Mouse (Mus musculus) MEL (cell line): ENCODE data around the gene Prkcg. TPM values are rescaled to one million over a fixed set of nuclear protein-coding genes. Genes with fewer than 3 reads are reported as not detected.

ENCODE experiments used
- DNase-seq: peaks from one replicate; pipeline ENCODE4 v3.0.0; 2011; ENCODE audit warnings: low read depth, low spot score
- H3K27ac ChIP-seq: 2 replicates; pipeline ENCODE4 v1.5.1; 2012; ENCODE audit warnings: low read depth, mild to moderate bottlenecking, control low read depth, low read length, moderate library complexity; ENCODE audit not compliant: control insufficient read depth
- H3K27me3 ChIP-seq, 2 experiments: fragments of 150-350 bp in 1 of 2; sonication (generic) in 1 of 2; 2 replicates each; pipeline ENCODE4 v1.6.1; 2012; ENCODE audit warnings: low read length in 2 of 2, mild to moderate bottlenecking in 2 of 2, improper control_type of control experiment in 1 of 2, moderate library complexity in 1 of 2; ENCODE audit not compliant: insufficient read depth in 2 of 2, control insufficient read depth in 1 of 2
- H3K36me3 ChIP-seq, 2 experiments: 2 replicates each; pipeline ENCODE4 v1.6.1; 2012 to 2014; ENCODE audit warnings: low read length in 2 of 2, improper control_type of control experiment in 1 of 2, inconsistent platforms in 1 of 2, mild to moderate bottlenecking in 1 of 2; ENCODE audit not compliant: insufficient read depth in 2 of 2, control insufficient read depth in 1 of 2
- H3K4me1 ChIP-seq, 2 experiments: fragments of 150-350 bp in 1 of 2; sonication (generic) in 1 of 2; 2 replicates each; pipeline ENCODE4 v1.6.1; 2012; ENCODE audit warnings: low read length in 2 of 2, improper control_type of control experiment in 1 of 2, mild to moderate bottlenecking in 1 of 2; ENCODE audit not compliant: insufficient read depth in 2 of 2, control insufficient read depth in 1 of 2
- H3K4me3 ChIP-seq, 2 experiments: fragments of 150-350 bp in 1 of 2; sonication (generic) in 1 of 2; 2 replicates each; pipeline ENCODE4 v1.5.1; 2012; ENCODE audit warnings: low read depth in 2 of 2, low read length in 2 of 2, mild to moderate bottlenecking in 2 of 2, moderate library complexity in 2 of 2, control low read depth in 1 of 2, improper control_type of control experiment in 1 of 2; ENCODE audit not compliant: control insufficient read depth in 1 of 2, insufficient read depth in 1 of 2
- H3K79me2 ChIP-seq: 2 replicates; pipeline ENCODE4 v1.6.1; 2012; ENCODE audit warnings: mild to moderate bottlenecking, low read length, moderate library complexity; ENCODE audit not compliant: control insufficient read depth, poor library complexity, insufficient read depth
- H3K9ac ChIP-seq: 2 replicates; pipeline ENCODE4 v1.6.1; 2012; ENCODE audit warnings: low read depth, mild to moderate bottlenecking, control low read depth, low read length, moderate library complexity; ENCODE audit not compliant: control insufficient read depth, poor library complexity, severe bottlenecking
- H3K9me3 ChIP-seq: fragments of 150-350 bp; sonication (generic); replicated peaks from 2 replicates; pipeline ENCODE4 v1.6.1; 2012; ENCODE audit warnings: mild to moderate bottlenecking, low read length, improper control_type of control experiment, moderate library complexity; ENCODE audit not compliant: insufficient read depth
- BHLHE40 ChIP-seq: IDR thresholded peaks from 2 replicates; pipeline ENCODE4 v1.6.1; 2012; ENCODE audit warnings: low read depth, mild to moderate bottlenecking, inconsistent platforms, low read length, improper control_type of control experiment, borderline replicate concordance
- CHD2 ChIP-seq: IDR thresholded peaks from 2 replicates; pipeline ENCODE4 v1.6.1; 2011; ENCODE audit warnings: low read length, improper control_type of control experiment
- CTCF ChIP-seq, 3 experiments: IDR thresholded peaks in 2 of 3; conservative IDR thresholded peaks in 1 of 3; 2 replicates each; pipeline ENCODE4 v1.5.1; 2011 to 2012; ENCODE audit warnings: low read length in 3 of 3, low read depth in 2 of 3, mild to moderate bottlenecking in 2 of 3, improper control_type of control experiment in 1 of 3, inconsistent platforms in 1 of 3, mixed read lengths in 1 of 3, moderate library complexity in 1 of 3; ENCODE audit not compliant: control insufficient read depth in 1 of 3, insufficient read depth in 1 of 3, poor library complexity in 1 of 3, severe bottlenecking in 1 of 3
- E2F4 ChIP-seq: IDR thresholded peaks from 2 replicates; pipeline ENCODE4 v1.6.1; 2011; ENCODE audit warnings: low read depth, low read length, improper control_type of control experiment, borderline replicate concordance
- ELF1 ChIP-seq: IDR thresholded peaks from 2 replicates; pipeline ENCODE4 v1.6.1; 2014; ENCODE audit warnings: low read depth, mild to moderate bottlenecking, inconsistent platforms, low read length, improper control_type of control experiment, moderate library complexity
- EP300 ChIP-seq, 2 experiments: IDR thresholded peaks; 2 replicates each; pipeline ENCODE4 v1.6.1; 2011; ENCODE audit warnings: improper control_type of control experiment in 2 of 2, low read length in 2 of 2, low read depth in 1 of 2, mild to moderate bottlenecking in 1 of 2
- ETS1 ChIP-seq: IDR thresholded peaks from 2 replicates; pipeline ENCODE4 v1.6.1; 2012; ENCODE audit warnings: low read depth, mild to moderate bottlenecking, inconsistent platforms, low read length, improper control_type of control experiment, moderate library complexity
- GABPA ChIP-seq: IDR thresholded peaks from 2 replicates; pipeline ENCODE4 v1.6.1; 2012; ENCODE audit warnings: low read depth, mild to moderate bottlenecking, inconsistent platforms, low read length, improper control_type of control experiment, moderate library complexity
- GATA1 ChIP-seq: IDR thresholded peaks from 2 replicates; pipeline ENCODE4 v1.6.1; 2011; ENCODE audit warnings: low read depth, low read length, improper control_type of control experiment
- HCFC1 ChIP-seq: IDR thresholded peaks from 2 replicates; pipeline ENCODE4 v1.6.1; 2012; ENCODE audit warnings: low read depth, mild to moderate bottlenecking, inconsistent platforms, low read length, improper control_type of control experiment, moderate library complexity
- JUND ChIP-seq: IDR thresholded peaks from 2 replicates; pipeline ENCODE4 v1.6.1; 2011; ENCODE audit warnings: low read depth, mild to moderate bottlenecking, improper control_type of control experiment, low read length
- KAT2A ChIP-seq: conservative IDR thresholded peaks from 2 replicates; pipeline ENCODE4 v1.6.1; 2012; ENCODE audit warnings: low read depth, low read length, improper control_type of control experiment, inconsistent platforms
- MAFK ChIP-seq: IDR thresholded peaks from 2 replicates; pipeline ENCODE4 v1.6.1; 2011; ENCODE audit warnings: low read depth, mild to moderate bottlenecking, low read length, improper control_type of control experiment, borderline replicate concordance
- MYB ChIP-seq: IDR thresholded peaks from 2 replicates; pipeline ENCODE4 v1.6.1; 2011; ENCODE audit warnings: mild to moderate bottlenecking, low read depth, low read length, improper control_type of control experiment
- NELFE ChIP-seq: IDR thresholded peaks from 2 replicates; pipeline ENCODE4 v1.6.1; 2011; ENCODE audit warnings: low read depth, low read length, improper control_type of control experiment
- NRF1 ChIP-seq: IDR thresholded peaks from 2 replicates; pipeline ENCODE4 v1.6.1; 2014; ENCODE audit warnings: low read depth, mild to moderate bottlenecking, inconsistent platforms, low read length, improper control_type of control experiment, moderate library complexity; ENCODE audit not compliant: poor library complexity, insufficient read depth, severe bottlenecking
- POLR2A ChIP-seq, 2 experiments: IDR thresholded peaks; 2 replicates each; pipeline ENCODE4 v1.6.1; 2011 to 2012; ENCODE audit warnings: low read length in 2 of 2, mild to moderate bottlenecking in 2 of 2, control low read depth in 1 of 2, improper control_type of control experiment in 1 of 2, low read depth in 1 of 2, moderate library complexity in 1 of 2; ENCODE audit not compliant: control insufficient read depth in 1 of 2, insufficient read depth in 1 of 2, poor library complexity in 1 of 2
- POLR2AphosphoS5 ChIP-seq: IDR thresholded peaks from 2 replicates; pipeline ENCODE4 v1.6.1; 2012; ENCODE audit warnings: low read depth, borderline replicate concordance, mild to moderate bottlenecking, inconsistent platforms, low read length, moderate library complexity, mixed read lengths
- SIN3A ChIP-seq: IDR thresholded peaks from 2 replicates; pipeline ENCODE4 v1.6.1; 2012; ENCODE audit warnings: low read length, improper control_type of control experiment, inconsistent platforms
- TCF12 ChIP-seq: IDR thresholded peaks from 2 replicates; pipeline ENCODE4 v1.6.1; 2014; ENCODE audit warnings: low read depth, mild to moderate bottlenecking, inconsistent platforms, low read length, improper control_type of control experiment, moderate library complexity
- USF1 ChIP-seq: IDR thresholded peaks from 2 replicates; pipeline ENCODE4 v1.6.1; 2014; ENCODE audit warnings: low read depth, mild to moderate bottlenecking, inconsistent platforms, low read length, improper control_type of control experiment, moderate library complexity
- ZC3H11A ChIP-seq: IDR thresholded peaks from 2 replicates; pipeline ENCODE4 v1.6.1; 2012; ENCODE audit warnings: low read depth, mild to moderate bottlenecking, inconsistent platforms, low read length, improper control_type of control experiment
- ZKSCAN1 ChIP-seq: IDR thresholded peaks from 2 replicates; pipeline ENCODE4 v1.6.1; 2012; ENCODE audit warnings: low read depth, mild to moderate bottlenecking, inconsistent platforms, low read length, improper control_type of control experiment, moderate library complexity
- ZMIZ1 ChIP-seq: IDR thresholded peaks from 2 replicates; pipeline ENCODE4 v1.6.1; 2012; ENCODE audit warnings: low read depth, mild to moderate bottlenecking, inconsistent platforms, low read length, improper control_type of control experiment, moderate library complexity
- ZNF384 ChIP-seq: IDR thresholded peaks from 2 replicates; pipeline ENCODE4 v1.6.1; 2012; ENCODE audit warnings: low read depth, mild to moderate bottlenecking, inconsistent platforms, low read length, improper control_type of control experiment
- polyA plus RNA-seq, 2 experiments: library from polyadenylated mRNA; stranded (reverse) in 1 of 2; unstranded in 1 of 2; fragments of >175 nt in 1 of 2; fragments of >200 nt in 1 of 2; gene quantifications; 2 replicates each; pipeline versions ENCODE4 v1.2.1 to v1.2.4; 2012; ENCODE audit warnings: low replicate concordance in 2 of 2, low read depth in 1 of 2; ENCODE audit not compliant: insufficient read length in 2 of 2, insufficient read depth in 1 of 2, missing spikeins in 1 of 2
- total RNA-seq: library from RNA; depleted of rRNA; stranded (reverse); fragments of 300-350 nt; gene quantifications from 2 replicates; pipeline ENCODE4 v1.2.3, GENCODE M21; 2012

The Prkcg gene
- total and polyA plus RNA-seq, 3 experiments = 0.10 TPM; not detected in 2

DNA sequence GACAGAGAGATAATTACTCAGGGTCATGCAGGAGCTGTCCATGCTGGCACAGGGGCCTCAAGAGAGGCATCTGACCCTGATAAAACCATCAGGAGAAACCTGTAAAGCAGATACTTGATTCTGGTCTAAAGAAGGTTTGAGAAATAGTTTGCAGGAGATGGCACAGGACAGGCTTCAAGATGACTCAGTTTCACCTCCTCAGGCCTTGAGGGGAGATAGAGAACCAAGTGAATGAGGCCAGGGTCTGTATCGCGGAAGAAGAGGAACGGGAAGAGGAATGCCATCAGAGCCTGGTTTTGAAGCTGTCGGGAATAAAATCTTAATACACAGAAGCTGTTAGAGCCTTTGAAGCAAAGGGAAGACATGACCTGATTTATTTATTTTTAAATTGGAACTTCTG, 28.7 kb downstream of the Prkcg start:
- no peaks in the 10 kb centered on the region for H3K79me2 ChIP-seq
- H3K4me1 ChIP-seq = no peaks in the 10 kb centered on the region
- H3K9me3 ChIP-seq = no peaks in the 10 kb centered on the region
- no peak overlapping the region for H3K4me3 ChIP-seq
- no peak for DNase-seq
- H3K27ac ChIP-seq = no peak overlapping the region
- no peak overlapping the region for H3K9ac ChIP-seq
- H3K36me3 ChIP-seq = no peaks in the 10 kb centered on the region
- peaks cover 0 to 2% of the 10 kb centered on the region in 2 experiments; a peak in 2 of 4 replicates for H3K27me3 ChIP-seq
- TF ChIP-seq ELF1 = no peak
- TF ChIP-seq EP300 (IDR thresholded peaks at IDR 0.05; ENCODE audit: low read depth in 1 of 2, low read length in 2 of 2) = no peak
- TF ChIP-seq ZC3H11A = no peak
- no peak for TF ChIP-seq MAFK
- no peak for TF ChIP-seq GABPA
- TF ChIP-seq POLR2AphosphoS5 = no peak
- no peak for TF ChIP-seq ZKSCAN1
- no peak for TF ChIP-seq USF1
- no peak for TF ChIP-seq ETS1
- no peak for TF ChIP-seq JUND
- no peak for TF ChIP-seq POLR2A (IDR thresholded peaks at IDR 0.05; ENCODE audit: control insufficient read depth in 1 of 2, insufficient read depth in 1 of 2, low read depth in 1 of 2, low read length in 2 of 2, poor library complexity in 1 of 2)
- no peak for TF ChIP-seq MYB
- no peak for TF ChIP-seq ZMIZ1

DNA sequence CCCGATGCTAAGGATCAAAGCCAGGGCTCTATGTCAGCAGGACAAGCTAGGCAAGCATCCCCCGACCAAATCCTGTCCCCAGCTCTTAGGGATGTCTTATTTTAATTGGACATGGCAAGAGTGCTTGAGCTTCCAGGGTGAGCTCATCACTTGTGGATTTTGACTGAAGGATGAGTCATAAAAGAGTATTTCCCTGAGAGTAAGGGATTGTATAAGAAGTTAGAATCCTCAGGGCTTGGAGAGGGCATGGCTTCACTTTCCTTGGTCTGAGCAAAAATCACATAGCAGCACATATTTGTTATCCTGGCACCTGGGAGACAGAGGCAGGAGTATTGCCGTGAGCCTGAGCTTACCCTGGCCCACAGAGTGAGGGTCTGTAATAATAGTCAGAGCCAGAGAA, 31.9 kb downstream of the Prkcg start:
- H3K79me2 ChIP-seq = no peaks in the 10 kb centered on the region

GRCm38 (mm10) chr7:3323826-3324225, 34.8 kb downstream of the Prkcg start:
- H3K9me3 ChIP-seq = no peaks in the 10 kb centered on the region
- TF ChIP-seq ZNF384 (no peak), E2F4 (no peak), KAT2A (no peak), TCF12 (no peak), POLR2A (IDR thresholded peaks at IDR 0.05; ENCODE audit: control insufficient read depth in 1 of 2, insufficient read depth in 1 of 2, low read depth in 1 of 2, low read length in 2 of 2, poor library complexity in 1 of 2) (no peak), HCFC1 (no peak), CTCF (IDR thresholded peaks at IDR 0.05 in 2 of 3, conservative IDR thresholded peaks at IDR 0.05 in 1 of 3; ENCODE audit: control insufficient read depth in 1 of 3, insufficient read depth in 1 of 3, low read depth in 2 of 3, low read length in 3 of 3, poor library complexity in 1 of 3, severe bottlenecking in 1 of 3) (no peak), POLR2AphosphoS5 (no peak), GATA1 (no peak)
- TF ChIP-seq, all 39 proteins: peak for 0
- H3K9ac ChIP-seq = no peak overlapping the region
- H3K27me3 ChIP-seq = no peaks in the 10 kb centered on the region; a peak in 1 of 4 replicates
- no peak for DNase-seq
- H3K4me1 ChIP-seq = no peaks in the 10 kb centered on the region
- no peaks in the 10 kb centered on the region for H3K79me2 ChIP-seq
- H3K27ac ChIP-seq = no peak overlapping the region
- no peaks in the 10 kb centered on the region for H3K36me3 ChIP-seq
- no peak overlapping the region for H3K4me3 ChIP-seq

More for the DNA sequence above, 31.9 kb downstream of the Prkcg start:
- Histone ChIP-seq H3K36me3 (no peaks in the 10 kb centered on the region), H3K27ac (no peak overlapping the region), H3K27me3 (no peaks in the 10 kb centered on the region; a peak in 1 of 4 replicates), H3K9ac (no peak overlapping the region), H3K9me3 (no peaks in the 10 kb centered on the region), H3K4me1 (no peaks in the 10 kb centered on the region), H3K4me3 (no peak overlapping the region)
- DNase-seq = no peak
- TF ChIP-seq NRF1 (no peak), SIN3A (no peak), BHLHE40 (no peak), MYB (no peak), ELF1 (no peak), CHD2 (no peak), NELFE (no peak), EP300 (IDR thresholded peaks at IDR 0.05; ENCODE audit: low read depth in 1 of 2, low read length in 2 of 2) (no peak)
